Mouse (Mus musculus) cortical plate, adult 2 months (tissue): Measurements from ENCODE around the gene Fbxw9.

ENCODE experiments used
- CTCF ChIP-seq: fragments of 200-500 bp; IDR thresholded peaks from 2 replicates; pipeline ENCODE4 v1.5.1; 2011; ENCODE audit warnings: mild to moderate bottlenecking, control low read depth, low read length; ENCODE audit not compliant: insufficient read depth; ENCODE audit errors: extremely low read depth
- POLR2A ChIP-seq: fragments of 200-500 bp; IDR thresholded peaks from 2 replicates; pipeline ENCODE4 v1.6.1; 2011; ENCODE audit warnings: mild to moderate bottlenecking, low read length, control low read depth; ENCODE audit not compliant: insufficient read depth; ENCODE audit errors: extremely low read depth

- peak; percentile 62 for TF ChIP-seq CTCF
- TF ChIP-seq POLR2A: peak; percentile 59; the same call in 1 of the 2 replicates
Observed at GRCm38 (mm10) chr8:85013230-85013840, 46.5 kb upstream of the Fbxw9 start.
